Mouse (Mus musculus) lung, postnatal 0 days (tissue): Measurements from ENCODE around the gene Megf6. TPM values are rescaled to one million over a fixed set of nuclear protein-coding genes. Genes with fewer than 3 reads are reported as not detected.

Experiments
- ATAC-seq: fragments of 200-750 bp; cut with Nextera tagmentation; 2 replicates; pipeline ENCODE4 v1.8.0; 2017; ENCODE audit warnings: moderate library complexity
- DNase-seq: peaks from one replicate; pipeline ENCODE4 v3.0.0-alpha.2; 2016; ENCODE audit warnings: low spot score
- H3K27ac ChIP-seq: fragments of 300-500 bp; sonication (generic); 2 replicates; pipeline ENCODE4 v1.5.1; 2014; ENCODE audit warnings: antibody characterized with exemption, mild to moderate bottlenecking, low read length, mixed read lengths
- H3K27me3 ChIP-seq: fragments of 300-500 bp; sonication (generic); replicated peaks from 2 replicates; pipeline ENCODE4 v1.6.1; 2014; ENCODE audit warnings: low read length, mixed read lengths; ENCODE audit not compliant: insufficient read depth
- H3K36me3 ChIP-seq: fragments of 300-500 bp; sonication (generic); 2 replicates; pipeline ENCODE4 v1.6.1; 2014; ENCODE audit warnings: low read length, mixed read lengths; ENCODE audit not compliant: insufficient read depth
- H3K4me1 ChIP-seq: fragments of 300-500 bp; sonication (generic); 2 replicates; pipeline ENCODE4 v1.6.1; 2014; ENCODE audit warnings: antibody characterized with exemption, low read depth, low read length, mixed read lengths; ENCODE audit not compliant: insufficient read depth
- H3K4me2 ChIP-seq: fragments of 300-500 bp; sonication (generic); replicated peaks from 2 replicates; pipeline ENCODE4 v1.6.1; 2014; ENCODE audit warnings: low read depth, mild to moderate bottlenecking, low read length, moderate library complexity, mixed read lengths
- H3K4me3 ChIP-seq: fragments of 300-500 bp; sonication (generic); 2 replicates; pipeline ENCODE4 v1.5.1; 2014; ENCODE audit warnings: low read depth, low read length
- H3K9ac ChIP-seq: fragments of 300-500 bp; sonication (generic); replicated peaks from 2 replicates; pipeline ENCODE4 v1.6.1; 2014; ENCODE audit warnings: low read depth, mild to moderate bottlenecking
- H3K9me3 ChIP-seq: fragments of 300-500 bp; sonication (generic); 2 replicates; pipeline ENCODE4 v1.6.1; 2016; ENCODE audit warnings: low read length, mixed read lengths
- CTCF ChIP-seq: IDR thresholded peaks from 2 replicates; pipeline ENCODE4 v1.5.1; 2016; ENCODE audit warnings: antibody characterized with exemption, mild to moderate bottlenecking
- EP300 ChIP-seq: IDR thresholded peaks from 2 replicates; pipeline ENCODE4 v1.6.1; 2016; ENCODE audit warnings: antibody characterized with exemption, mild to moderate bottlenecking, control low read depth
- WGBS: fragments of 180-500 bp; shearing (Covaris S2); extraction: QIAGEN DNeasy Blood & Tissue Kit; methylation state at CpG from one replicate; pipeline ENCODE4 v1.1.7; 2014; 5-methylcytosine and 5-hydroxymethylcytosine counted together
- polyA plus RNA-seq: library from polyadenylated mRNA; unstranded; fragments of >200 nt; fragmentation: Nextera tagmentation; extraction: Ambion mirVana; gene quantifications from 2 replicates; pipeline ENCODE4 v1.2.1, GENCODE M21; 2015

The Megf6 gene
- polyA plus RNA-seq, 1 experiment from 2014 or later, result 25.5 TPM

GRCm38 (mm10) chr4:154224970-154225309 is 54.4 kb downstream of the Megf6 start:
- ATAC-seq (no peak), DNase-seq (no peak)
- no peak overlapping the region for H3K4me3 ChIP-seq
- WGBS, result 63% methylated on average over 9 of the region's 9 CpGs
- H3K27ac ChIP-seq, result no peak overlapping the region
- TF ChIP-seq CTCF, result no peak
- TF ChIP-seq EP300, result no peak
- no peak overlapping the region for H3K4me2 ChIP-seq
- no peak overlapping the region for H3K9ac ChIP-seq
- H3K4me1 ChIP-seq, result no peaks in the 10 kb centered on the region
- no peaks in the 10 kb centered on the region for H3K9me3 ChIP-seq
- H3K36me3 ChIP-seq, result no peaks in the 10 kb centered on the region
- no peaks in the 10 kb centered on the region for H3K27me3 ChIP-seq

- no peak overlapping the region for H3K9ac ChIP-seq
- H3K4me1 ChIP-seq, result no peaks in the 10 kb centered on the region
- H3K27me3 ChIP-seq, result no peaks in the 10 kb centered on the region
- ATAC-seq (no peak), DNase-seq (no peak)
- H3K36me3 ChIP-seq, result no peaks in the 10 kb centered on the region
- H3K4me2 ChIP-seq, result no peak overlapping the region
- no peak overlapping the region for H3K4me3 ChIP-seq
- WGBS, result 71% methylated on average over 11 of the region's 11 CpGs
- no peak overlapping the region for H3K27ac ChIP-seq
- H3K9me3 ChIP-seq, result no peaks in the 10 kb centered on the region
- TF ChIP-seq CTCF, result no peak
- TF ChIP-seq EP300, result no peak
Observed at GRCm38 (mm10) chr4:154226678-154227077, 56.1 kb downstream of the Megf6 start.

- no peak for TF ChIP-seq CTCF
- no peak for TF ChIP-seq EP300
- no peaks in the 10 kb centered on the region for H3K36me3 ChIP-seq
- H3K27me3 ChIP-seq, result no peaks in the 10 kb centered on the region
- H3K4me3 ChIP-seq, result no peak overlapping the region
- no peaks in the 10 kb centered on the region for H3K4me1 ChIP-seq
- no peaks in the 10 kb centered on the region for H3K9me3 ChIP-seq
- H3K4me2 ChIP-seq, result no peak overlapping the region
- no peak overlapping the region for H3K9ac ChIP-seq
- H3K27ac ChIP-seq, result no peak overlapping the region
- DNase-seq (no peak), ATAC-seq (no peak; the same call in 1 of the 2 replicates)
- WGBS, result 49% methylated on average over 11 of the region's 11 CpGs
Observed at GRCm38 (mm10) chr4:154228336-154228735, 57.8 kb downstream of the Megf6 start.

- no peak for DNase-seq
- no peak for TF ChIP-seq CTCF
- TF ChIP-seq EP300, result no peak
Observed at GRCm38 (mm10) chr4:154229569-154229968, 59.0 kb downstream of the Megf6 start.

GRCm38 (mm10) chr4:154231380-154231779 is 60.9 kb downstream of the Megf6 start:
- DNase-seq (no peak), ATAC-seq (no peak)
- Histone ChIP-seq H3K4me1 (no peaks in the 10 kb centered on the region), H3K4me2 (no peak overlapping the region), H3K9ac (no peak overlapping the region), H3K27ac (no peak overlapping the region), H3K27me3 (no peaks in the 10 kb centered on the region), H3K36me3 (no peaks in the 10 kb centered on the region), H3K9me3 (no peaks in the 10 kb centered on the region), H3K4me3 (no peak overlapping the region)
- WGBS, result 61% methylated on average over 7 of the region's 7 CpGs
- TF ChIP-seq EP300 (no peak), CTCF (no peak)

More at GRCm38 (mm10) chr4:154229569-154229968, 59.0 kb downstream of the Megf6 start:
- no peak for ATAC-seq
- no peaks in the 10 kb centered on the region for H3K36me3 ChIP-seq
- no peak overlapping the region for H3K4me3 ChIP-seq
- no peaks in the 10 kb centered on the region for H3K27me3 ChIP-seq
- no peak overlapping the region for H3K27ac ChIP-seq
- no peaks in the 10 kb centered on the region for H3K4me1 ChIP-seq
- no peaks in the 10 kb centered on the region for H3K9me3 ChIP-seq
- no peak overlapping the region for H3K4me2 ChIP-seq
- 92% methylated on average over 9 of the region's 9 CpGs for WGBS
- no peak overlapping the region for H3K9ac ChIP-seq

- DNase-seq (no peak), ATAC-seq (no peak)
- no peak overlapping the region for H3K4me2 ChIP-seq
- no peak for TF ChIP-seq EP300
- no peak for TF ChIP-seq CTCF
- H3K9me3 ChIP-seq, result no peaks in the 10 kb centered on the region
- no peak overlapping the region for H3K9ac ChIP-seq
- 60% methylated on average over 4 of the region's 4 CpGs for WGBS
- no peak overlapping the region for H3K4me3 ChIP-seq
- no peaks in the 10 kb centered on the region for H3K4me1 ChIP-seq
- H3K27me3 ChIP-seq, result no peaks in the 10 kb centered on the region
- H3K27ac ChIP-seq, result no peak overlapping the region
- H3K36me3 ChIP-seq, result no peaks in the 10 kb centered on the region
Observed at GRCm38 (mm10) chr4:154232295-154232694, 61.8 kb downstream of the Megf6 start.

- no peak overlapping the region for H3K4me3 ChIP-seq
Observed at GRCm38 (mm10) chr4:154236001-154236400, 65.5 kb downstream of the Megf6 start.

More at GRCm38 (mm10) chr4:154236001-154236400, 65.5 kb downstream of the Megf6 start:
- H3K9me3 ChIP-seq, result no peaks in the 10 kb centered on the region
- DNase-seq, result no peak
- WGBS, result 91% methylated on average over 3 of the region's 3 CpGs
- H3K9ac ChIP-seq, result no peak overlapping the region
- no peaks in the 10 kb centered on the region for H3K36me3 ChIP-seq
- ATAC-seq, result no peak
- H3K4me1 ChIP-seq, result no peaks in the 10 kb centered on the region
- TF ChIP-seq CTCF, result no peak
- no peak for TF ChIP-seq EP300
- no peaks in the 10 kb centered on the region for H3K27me3 ChIP-seq
- no peak overlapping the region for H3K4me2 ChIP-seq
- H3K27ac ChIP-seq, result no peak overlapping the region
